Mouse (Mus musculus) MEL-GATA-1-ER (cell line): ENCODE measurements around the gene Atp10a.

Source experiments
- DNase-seq: peaks from one replicate; pipeline ENCODE4 v3.0.0-alpha.2; 2012; ENCODE audit warnings: low read depth; ENCODE audit errors: extremely low read depth

Atp10a gene

GRCm38 (mm10) chr7:58690069-58690923, 34.3 kb downstream of the Atp10a start:
- no peak for DNase-seq

DNA sequence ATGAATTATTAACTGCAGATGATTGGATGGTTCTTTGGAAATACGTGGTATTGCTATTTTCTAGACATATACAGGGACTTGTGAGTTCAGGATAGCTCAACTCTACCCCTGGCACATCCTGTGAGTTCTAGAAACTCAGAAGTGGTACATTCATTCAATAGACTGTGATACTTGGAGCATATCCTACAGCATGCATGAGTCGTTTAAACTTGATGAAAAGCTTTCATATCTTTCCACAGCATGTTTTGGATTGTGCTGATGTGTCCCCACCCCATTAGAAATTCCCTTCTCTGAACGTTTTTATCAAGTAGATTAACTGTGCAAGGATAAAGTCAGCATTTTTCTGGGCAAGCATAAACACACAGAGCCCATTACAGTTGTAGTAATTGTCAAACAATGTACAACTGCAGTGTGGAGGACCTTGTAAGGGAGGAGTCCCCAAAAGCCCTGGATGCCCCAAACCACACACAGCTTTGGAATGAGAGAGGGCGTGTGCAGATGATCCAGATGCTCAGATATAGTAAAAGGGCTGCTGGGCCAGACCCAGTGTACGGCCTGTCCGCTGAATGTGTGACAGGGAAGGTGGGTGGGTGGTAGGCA, 35.1 kb downstream of the Atp10a start:
- no peak for DNase-seq

- no peak for DNase-seq
These were observed 36.7 kb downstream of the Atp10a start for GRCm38 (mm10) chr7:58692704-58693103.

DNA sequence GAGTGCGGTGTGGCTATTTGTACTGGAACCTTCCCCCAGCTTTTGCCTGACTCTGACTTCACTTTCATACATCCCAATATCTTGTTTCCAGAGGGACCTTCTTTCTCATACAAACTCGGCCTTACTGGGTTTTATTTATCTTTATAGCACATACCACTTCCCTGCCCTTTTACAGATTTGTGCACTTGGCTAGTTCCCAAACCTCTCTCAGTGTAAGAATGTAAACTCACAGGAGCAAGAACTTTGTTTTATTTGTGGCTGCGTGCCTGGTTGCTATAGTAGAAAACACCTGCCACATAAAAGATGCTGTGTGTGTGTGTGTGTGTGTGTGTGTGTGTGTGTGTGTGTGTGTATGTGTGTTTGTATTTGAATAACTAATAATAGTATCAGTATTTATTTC, 37.4 kb downstream of the Atp10a start:
- DNase-seq = no peak

DNA sequence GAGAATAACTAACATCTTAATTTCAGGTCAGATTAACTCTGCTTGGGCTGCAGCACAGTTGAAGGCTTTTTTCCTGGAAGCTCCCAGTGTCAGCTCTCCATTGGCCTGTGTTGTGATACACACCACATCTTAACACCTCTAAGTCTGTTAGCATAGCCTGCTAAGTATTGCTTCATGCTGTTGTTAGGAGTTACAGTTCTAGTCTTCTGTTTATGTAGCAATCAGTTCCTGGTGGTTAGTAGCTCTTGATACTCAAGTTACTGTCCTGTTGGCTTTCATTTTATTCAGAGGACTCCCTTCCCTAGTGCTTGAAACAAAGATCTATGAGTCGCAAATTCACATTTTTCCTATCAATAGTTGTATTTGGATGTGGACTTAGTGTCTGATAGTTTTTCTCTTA, 39.7 kb downstream of the Atp10a start:
- no peak for DNase-seq

- DNase-seq = no peak
These were observed 41.1 kb downstream of the Atp10a start for GRCm38 (mm10) chr7:58697092-58697491.

DNA sequence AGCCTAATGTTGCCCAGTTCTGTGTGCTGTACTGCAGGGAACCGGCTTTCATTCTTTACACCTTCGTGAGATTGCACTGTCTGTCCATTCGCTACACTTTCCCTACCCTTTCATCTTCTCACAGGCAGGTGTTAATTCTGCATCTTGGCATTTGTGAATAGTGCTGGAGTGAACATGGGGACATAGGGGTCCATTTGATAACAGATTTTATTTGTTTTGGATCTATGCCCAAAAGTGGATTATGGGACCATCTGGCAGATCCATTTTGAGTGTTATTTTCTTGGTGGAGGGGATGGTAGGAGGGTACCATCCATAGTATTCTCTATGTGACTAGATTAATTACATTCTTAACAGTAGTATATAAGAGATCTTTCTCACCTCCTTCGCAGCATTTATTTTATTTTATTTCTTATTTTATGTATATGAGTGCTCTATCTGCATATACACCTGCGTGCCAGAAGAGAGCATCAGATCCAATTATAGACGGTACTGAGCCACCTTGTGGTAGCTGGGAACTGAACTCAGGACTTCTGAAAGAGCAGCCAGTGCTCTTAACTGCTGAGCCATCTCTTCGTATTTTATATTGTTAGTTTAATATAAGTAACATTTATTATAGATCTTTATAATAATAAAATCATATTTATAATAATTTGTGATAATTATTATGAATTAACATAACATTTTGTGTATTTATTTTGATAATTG, 42.9 kb downstream of the Atp10a start:
- DNase-seq = no peak

DNA sequence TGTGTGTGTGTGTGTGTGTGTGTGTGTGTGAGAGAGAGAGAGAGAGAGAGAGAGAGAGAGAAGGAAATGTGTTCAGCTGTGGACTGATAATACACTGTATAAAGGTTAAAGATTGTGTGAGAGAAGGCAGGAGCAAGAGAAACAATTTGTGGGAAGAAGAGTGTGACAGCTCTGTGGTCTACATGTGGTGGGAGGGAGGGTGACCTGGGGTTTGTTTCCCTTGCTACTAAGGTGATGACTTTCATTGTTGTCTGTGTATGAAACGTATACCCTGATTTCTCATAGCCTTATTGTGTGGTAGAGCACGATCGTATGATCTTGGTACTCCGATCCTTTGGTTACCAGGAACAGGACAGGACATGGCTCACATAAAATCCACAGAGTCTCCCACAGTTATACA, 45.3 kb downstream of the Atp10a start:
- DNase-seq = no peak

GRCm38 (mm10) chr7:58705158-58705557, 49.2 kb downstream of the Atp10a start:
- DNase-seq = no peak

DNA sequence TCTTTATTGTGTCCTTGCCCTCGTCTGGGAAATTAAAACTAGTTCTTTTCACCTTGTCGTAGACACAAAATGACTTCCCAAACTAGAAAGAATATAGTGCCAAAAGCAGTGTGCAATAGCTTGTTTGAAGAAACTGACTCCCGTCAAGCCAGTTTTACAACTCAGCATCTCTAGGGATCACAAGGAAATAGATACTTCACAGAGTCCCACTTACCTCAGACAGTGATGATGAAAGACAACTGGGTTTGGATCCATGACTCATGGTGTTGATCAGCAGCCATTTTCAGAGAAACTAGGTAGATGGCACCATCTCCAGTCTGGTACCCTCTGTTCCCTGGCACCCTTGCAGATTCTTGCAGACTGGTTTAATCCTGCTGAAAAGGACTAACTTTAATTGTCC, 53.3 kb downstream of the Atp10a start:
- no peak for DNase-seq

- no peak for DNase-seq
These were observed 54.3 kb downstream of the Atp10a start for GRCm38 (mm10) chr7:58710312-58710711.

GRCm38 (mm10) chr7:58711811-58712210, 55.8 kb downstream of the Atp10a start:
- DNase-seq = no peak

- DNase-seq = no peak
These were observed 59.7 kb downstream of the Atp10a start for GRCm38 (mm10) chr7:58715576-58716144.

DNA sequence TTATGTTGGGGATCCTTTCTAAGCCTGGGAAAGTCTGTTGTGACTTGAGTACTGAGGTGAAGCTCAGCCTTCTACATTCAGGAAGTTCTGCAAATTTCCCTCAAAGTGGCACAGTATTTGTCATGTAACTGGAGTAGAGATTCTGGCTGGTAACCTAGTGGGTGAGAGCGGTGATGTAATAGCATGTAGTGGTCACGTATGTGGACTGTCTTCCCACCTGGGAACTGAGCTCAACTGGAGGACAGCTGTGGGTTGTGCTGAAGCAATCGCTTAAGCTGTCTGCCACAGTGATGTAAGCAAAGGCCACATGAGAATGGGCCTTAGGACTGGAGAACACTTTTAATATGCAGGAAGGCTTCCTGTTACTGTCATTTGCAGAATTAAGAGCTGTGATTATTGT, 60.7 kb downstream of the Atp10a start:
- no peak for DNase-seq

DNA sequence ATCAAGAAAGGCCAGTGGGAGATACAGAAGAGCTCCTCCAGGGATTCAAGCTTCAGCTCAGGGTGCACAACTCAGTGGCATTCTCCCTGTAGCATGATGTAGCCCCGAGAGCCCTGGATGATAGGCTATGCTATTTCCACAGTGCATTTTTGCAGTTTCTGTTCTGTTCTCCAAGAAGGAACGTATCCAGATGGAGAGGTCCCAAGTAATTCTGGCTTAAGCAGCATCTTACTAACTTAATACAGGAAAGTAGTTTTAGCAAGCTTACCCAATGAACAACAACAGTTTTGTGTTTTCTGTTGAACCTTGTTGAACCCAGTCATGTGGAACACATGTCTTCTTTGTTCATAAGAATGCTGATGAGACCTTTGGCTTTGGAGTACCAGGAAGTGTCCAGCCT, 62.6 kb downstream of the Atp10a start:
- DNase-seq = no peak

DNA sequence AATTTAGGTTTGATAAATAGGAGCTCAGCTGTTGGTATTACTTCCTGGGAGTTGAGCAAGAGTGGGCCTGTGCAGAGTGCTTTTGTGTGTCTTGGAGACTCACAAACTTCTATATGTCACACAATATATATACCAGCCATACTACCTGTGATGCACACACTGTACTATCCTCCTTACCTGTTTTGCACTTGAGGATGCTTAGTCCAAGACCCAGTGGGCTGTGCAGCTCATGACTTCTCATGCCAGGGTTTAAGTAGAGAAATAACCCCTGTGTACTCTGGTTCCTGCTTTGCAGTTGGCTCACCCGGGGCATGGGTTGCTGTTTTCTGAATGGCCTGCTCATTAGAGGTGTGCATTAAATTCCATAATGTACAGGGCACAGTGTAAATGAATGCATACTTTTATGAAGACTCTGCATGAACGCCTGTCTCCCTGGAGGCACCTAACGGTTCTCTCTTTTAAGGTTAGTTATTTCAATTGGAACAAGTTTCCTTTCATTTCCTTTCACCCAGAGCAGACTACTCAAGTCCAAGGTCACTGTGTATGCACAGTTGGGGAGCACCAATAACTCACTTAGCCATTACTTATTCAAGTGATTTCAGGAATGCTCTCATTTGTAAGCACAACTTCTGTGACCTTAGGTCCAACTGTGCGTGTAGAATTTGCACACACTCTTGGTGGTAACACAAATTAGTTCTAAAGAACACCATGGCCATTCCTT, 63.4 kb downstream of the Atp10a start:
- no peak for DNase-seq

DNA sequence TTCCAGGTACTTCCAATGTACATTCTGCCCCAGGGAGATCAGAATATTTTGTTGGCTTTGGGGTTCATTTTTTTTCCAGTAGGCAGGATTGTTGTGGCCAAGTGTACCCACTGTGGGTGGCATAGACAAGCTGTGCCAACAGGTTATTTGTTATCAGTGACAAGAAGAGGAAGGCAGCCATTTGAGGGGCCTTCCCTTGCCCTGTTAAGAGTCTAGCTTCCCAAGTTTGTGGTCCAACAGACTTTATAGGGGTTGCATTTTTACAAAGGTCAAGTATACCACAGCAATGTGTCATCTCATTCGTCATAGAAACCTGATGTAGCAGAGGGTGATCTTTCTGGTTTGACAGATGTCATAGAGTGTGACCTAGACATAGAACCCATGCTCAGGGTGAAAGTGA, 66.3 kb downstream of the Atp10a start:
- no peak for DNase-seq

DNA sequence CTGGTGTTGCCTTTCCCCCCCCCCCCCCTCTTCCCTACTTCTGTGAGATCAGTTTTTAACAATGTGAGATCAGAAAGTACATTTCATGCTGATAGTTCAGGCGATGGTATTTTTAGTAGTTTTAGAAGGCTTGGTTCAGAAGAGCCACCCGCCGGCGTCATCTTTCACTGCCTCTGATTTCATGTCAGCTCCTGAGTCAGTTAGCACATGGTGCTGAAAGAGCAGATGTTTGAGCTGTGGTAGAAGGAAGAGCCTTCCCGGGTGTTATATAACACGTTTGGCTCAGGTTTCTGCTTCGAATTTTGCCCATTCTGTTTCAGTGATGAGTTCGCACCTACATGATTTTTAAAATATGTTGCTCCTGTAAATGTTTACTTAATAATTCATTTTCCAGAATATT, 74.2 kb downstream of the Atp10a start:
- no peak for DNase-seq

GRCm38 (mm10) chr7:58730831-58731230, 74.9 kb downstream of the Atp10a start:
- DNase-seq = no peak

DNA sequence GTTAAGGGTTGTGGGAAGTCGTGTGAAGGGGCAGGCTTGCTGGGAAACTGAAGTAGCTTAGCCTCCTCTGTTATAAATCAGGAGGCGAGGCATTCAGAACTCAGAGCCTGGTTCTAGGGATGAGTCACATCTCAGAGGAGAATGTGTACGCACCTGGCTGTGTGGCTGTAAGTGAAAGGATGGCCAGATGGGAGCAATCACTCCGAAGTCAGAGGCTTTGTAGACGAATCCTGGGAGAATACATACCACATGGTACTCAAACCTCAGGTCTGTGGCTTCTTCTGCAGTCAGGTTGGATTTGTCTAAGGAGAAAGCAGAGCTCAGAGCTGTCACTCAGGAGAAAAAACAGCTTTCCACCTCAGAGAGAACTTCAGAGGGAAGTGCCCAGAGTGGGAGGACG, 76.4 kb downstream of the Atp10a start:
- no peak for DNase-seq

- no peak for DNase-seq
These were observed 77.5 kb downstream of the Atp10a start for GRCm38 (mm10) chr7:58733490-58733901.
